Mouse (Mus musculus) liver, postnatal 0 days (tissue): Measurements from ENCODE around the gene Sdccag8. TPM values are rescaled to one million over a fixed set of nuclear protein-coding genes. Genes with fewer than 3 reads are reported as not detected.

Source experiments
- ATAC-seq: fragments of 200-750 bp; cut with Nextera tagmentation; 2 replicates; pipeline ENCODE4 v1.8.0; 2017; ENCODE audit warnings: mild to moderate bottlenecking, moderate library complexity
- DNase-seq: peaks from one replicate; pipeline ENCODE4 v3.0.0-alpha.2; 2016
- H3K27ac ChIP-seq: fragments of 300-500 bp; sonication (generic); 2 replicates; pipeline ENCODE4 v1.5.1; 2014; ENCODE audit warnings: antibody characterized with exemption, moderate library complexity, mild to moderate bottlenecking, low read depth
- H3K27me3 ChIP-seq: fragments of 300-500 bp; sonication (generic); 2 replicates; pipeline ENCODE4 v1.6.1; 2014; ENCODE audit warnings: low read length, control low read depth, mixed read lengths; ENCODE audit not compliant: insufficient read depth
- H3K36me3 ChIP-seq: fragments of 300-500 bp; sonication (generic); replicated peaks from 2 replicates; pipeline ENCODE4 v1.6.1; 2014; ENCODE audit warnings: mild to moderate bottlenecking, control low read depth, low read length, moderate library complexity, mixed read lengths; ENCODE audit not compliant: insufficient read depth
- H3K4me1 ChIP-seq: fragments of 300-500 bp; sonication (generic); 2 replicates; pipeline ENCODE4 v1.6.1; 2014; ENCODE audit warnings: antibody characterized with exemption, mild to moderate bottlenecking, control low read depth; ENCODE audit not compliant: insufficient read depth
- H3K4me2 ChIP-seq: fragments of 300-500 bp; sonication (generic); 2 replicates; pipeline ENCODE4 v1.6.1; 2014; ENCODE audit warnings: low read depth, mild to moderate bottlenecking, low read length, moderate library complexity, mixed read lengths
- H3K4me3 ChIP-seq: fragments of 300-500 bp; sonication (generic); 2 replicates; pipeline ENCODE4 v1.5.1; 2014; ENCODE audit warnings: low read depth, low read length
- H3K9ac ChIP-seq: fragments of 300-500 bp; sonication (generic); replicated peaks from 2 replicates; pipeline ENCODE4 v1.6.1; 2014; ENCODE audit warnings: mild to moderate bottlenecking, moderate library complexity
- H3K9me3 ChIP-seq: fragments of 300-500 bp; sonication (generic); 2 replicates; pipeline ENCODE4 v1.6.1; 2016; ENCODE audit warnings: mild to moderate bottlenecking, control low read depth, low read length, mixed read lengths
- CTCF ChIP-seq: sonication (generic); IDR thresholded peaks from 2 replicates; pipeline ENCODE4 v1.5.1; 2016; ENCODE audit warnings: antibody characterized with exemption, low read depth
- EP300 ChIP-seq: IDR thresholded peaks from 2 replicates; pipeline ENCODE4 v1.6.1; 2016; ENCODE audit warnings: antibody characterized with exemption, low read depth, mild to moderate bottlenecking
- WGBS: fragments of 180-500 bp; shearing (Covaris S2); extraction: QIAGEN DNeasy Blood & Tissue Kit; methylation state at CpG from one replicate; pipeline ENCODE4 v1.1.7; 2014; ENCODE audit not compliant: insufficient replicate concordance; 5-methylcytosine and 5-hydroxymethylcytosine counted together
- polyA plus RNA-seq: library from polyadenylated mRNA; unstranded; fragments of >200 nt; fragmentation: Nextera tagmentation; extraction: Ambion mirVana; gene quantifications from 2 replicates; pipeline ENCODE4 v1.2.1, GENCODE M21; 2015

The Sdccag8 gene
- polyA plus RNA-seq, 1 experiment from 2014 or later, result 4.5 TPM

- Histone ChIP-seq H3K4me1 (peaks cover 16% of the 10 kb centered on the region), H3K27me3 (no peaks in the 10 kb centered on the region), H3K4me3 (no peak overlapping the region), H3K4me2 (peak overlapping the region; percentile 57), H3K9me3 (no peaks in the 10 kb centered on the region), H3K9ac (no peak overlapping the region), H3K27ac (no peak overlapping the region), H3K36me3 (no peaks in the 10 kb centered on the region)
- 74% methylated on average over 33 of the region's 33 CpGs for WGBS
- ATAC-seq, result no peak
- DNase-seq, result no peak
- TF ChIP-seq EP300, result no peak
- no peak for TF ChIP-seq CTCF
Measured at GRCm38 (mm10) chr1:176997711-176998689, 183.5 kb downstream of the Sdccag8 start.

DNA sequence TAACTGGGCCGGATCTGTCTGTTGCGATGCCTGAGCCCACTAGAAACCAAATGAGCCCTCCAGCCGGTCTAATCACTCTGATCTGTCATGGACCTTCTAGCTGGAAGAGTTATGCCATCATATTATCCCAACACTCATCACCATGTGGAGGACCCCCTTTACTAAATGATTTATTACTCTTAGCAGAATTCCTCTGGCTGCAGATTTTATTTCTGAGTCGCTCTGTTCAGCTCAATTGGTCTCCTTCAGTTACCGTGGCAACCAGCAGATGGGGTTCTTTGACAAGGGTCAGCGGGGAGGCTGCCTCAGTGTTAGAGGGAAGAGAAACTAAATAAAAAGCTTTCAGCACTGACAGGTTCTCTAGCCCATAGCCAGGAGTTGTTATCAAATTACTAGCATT is 184.6 kb downstream of the Sdccag8 start:
- no peak overlapping the region for H3K4me3 ChIP-seq
- no peaks in the 10 kb centered on the region for H3K27me3 ChIP-seq
- peaks cover 16% of the 10 kb centered on the region for H3K4me1 ChIP-seq
- no peak for DNase-seq
- TF ChIP-seq CTCF (peak; percentile 38), EP300 (no peak)
- ATAC-seq, result no peak
- no peaks in the 10 kb centered on the region for H3K9me3 ChIP-seq
- 66% methylated on average over 6 of the region's 6 CpGs for WGBS
- no peak overlapping the region for H3K9ac ChIP-seq
- no peak overlapping the region for H3K27ac ChIP-seq
- no peaks in the 10 kb centered on the region for H3K36me3 ChIP-seq
- H3K4me2 ChIP-seq, result no peak overlapping the region

DNA sequence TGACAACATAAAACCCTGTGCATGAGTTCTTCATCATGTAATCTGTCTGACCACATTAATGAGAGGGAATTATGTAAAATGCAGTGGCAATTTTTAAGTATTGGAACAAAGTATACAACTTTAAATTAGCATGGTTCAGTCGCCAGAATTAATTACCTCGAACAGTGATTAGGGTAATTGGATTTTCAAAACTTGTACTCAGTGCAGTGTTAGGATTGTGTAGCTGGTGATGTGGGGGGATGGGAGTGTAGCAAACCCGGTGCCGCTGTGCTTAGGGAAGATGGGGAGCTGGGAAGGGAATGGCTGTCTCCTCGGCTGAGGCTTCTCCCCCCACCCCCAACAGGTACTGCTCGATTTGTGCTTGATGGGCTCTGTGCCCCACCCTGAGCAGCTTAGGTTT is 188.5 kb downstream of the Sdccag8 start:
- no peak for DNase-seq
- H3K9me3 ChIP-seq, result 0 out of 2 replicates have a peak, but pooled peaks cover 3% of the 10 kb centered on the region
- no peak for TF ChIP-seq EP300
- no peak for TF ChIP-seq CTCF
- H3K4me1 ChIP-seq, result no peaks in the 10 kb centered on the region
- no peaks in the 10 kb centered on the region for H3K27me3 ChIP-seq
- no peak for ATAC-seq
- WGBS, result 69% methylated on average over 6 of the region's 6 CpGs
- H3K4me3 ChIP-seq, result no peak overlapping the region
- no peaks in the 10 kb centered on the region for H3K36me3 ChIP-seq
- H3K9ac ChIP-seq, result no peak overlapping the region
- no peak overlapping the region for H3K4me2 ChIP-seq
- H3K27ac ChIP-seq, result no peak overlapping the region

GRCm38 (mm10) chr1:177004041-177004741 is 189.7 kb downstream of the Sdccag8 start:
- WGBS, result 78% methylated on average over 4 of the region's 4 CpGs
- H3K4me2 ChIP-seq, result no peak overlapping the region
- no peak for ATAC-seq

GRCm38 (mm10) chr1:177007405-177007804 is 192.9 kb downstream of the Sdccag8 start:
- Histone ChIP-seq H3K27me3 (no peaks in the 10 kb centered on the region), H3K27ac (no peak overlapping the region), H3K4me2 (no peak overlapping the region), H3K9me3 (0 out of 2 replicates have a peak, but pooled peaks cover 3% of the 10 kb centered on the region), H3K9ac (no peak overlapping the region), H3K36me3 (no peaks in the 10 kb centered on the region), H3K4me3 (no peak overlapping the region), H3K4me1 (no peaks in the 10 kb centered on the region)
- ATAC-seq (no peak), DNase-seq (no peak)
- WGBS, result 80% methylated on average over 3 of the region's 3 CpGs
- TF ChIP-seq CTCF, result no peak
- TF ChIP-seq EP300, result no peak

More at GRCm38 (mm10) chr1:177004041-177004741, 189.7 kb downstream of the Sdccag8 start:
- no peak for DNase-seq
- Histone ChIP-seq H3K9ac (no peak overlapping the region), H3K4me3 (no peak overlapping the region), H3K9me3 (0 out of 2 replicates have a peak, but pooled peaks cover 3% of the 10 kb centered on the region), H3K27me3 (no peaks in the 10 kb centered on the region), H3K36me3 (no peaks in the 10 kb centered on the region), H3K4me1 (no peaks in the 10 kb centered on the region), H3K27ac (no peak overlapping the region)
- no peak for TF ChIP-seq CTCF
- TF ChIP-seq EP300, result no peak

- no peak for ATAC-seq
- Histone ChIP-seq H3K4me3 (no peak overlapping the region), H3K27ac (no peak overlapping the region), H3K4me2 (no peak overlapping the region), H3K4me1 (0 out of 2 replicates have a peak, but pooled peaks cover 3% of the 10 kb centered on the region), H3K27me3 (no peaks in the 10 kb centered on the region), H3K9ac (no peak overlapping the region), H3K36me3 (no peaks in the 10 kb centered on the region), H3K9me3 (0 out of 2 replicates have a peak, but pooled peaks cover 3% of the 10 kb centered on the region)
- no peak for DNase-seq
- WGBS, result 81% methylated on average over 1 of the region's 1 CpGs
- no peak for TF ChIP-seq CTCF
- TF ChIP-seq EP300, result no peak
Measured at GRCm38 (mm10) chr1:177008777-177009176, 194.3 kb downstream of the Sdccag8 start.
